Mouse (Mus musculus) megakaryocyte, embryonic 14.5 days (primary cell): ENCODE measurements around the gene Foxo4.

Experiments used
- FLI1 ChIP-seq: IDR thresholded peaks from 2 replicates; pipeline ENCODE4 v1.6.1; 2012; ENCODE audit warnings: low read length, inconsistent platforms, mixed read lengths
- GATA1 ChIP-seq: IDR thresholded peaks from 3 replicates; pipeline ENCODE4 v1.6.1; 2012; ENCODE audit warnings: mixed read lengths, low read length, inconsistent platforms, borderline replicate concordance

GRCm38 (mm10) chrX:101282813-101283212 is 28.5 kb downstream of the Foxo4 start:
- no peak for TF ChIP-seq GATA1
- TF ChIP-seq FLI1: no peak
